Comparison of ENCODE assay signal across 11 mouse cellular contexts in genomic region chr7:101772687-101773086, GRCm38 (mm10). TPM values are rescaled to one million over a fixed set of nuclear protein-coding genes. Genes with fewer than 3 reads are reported as not detected.
A peak's percentile ranks its signal among the peaks of the same experiment; 100 is the strongest.
DNase-seq lines count a peak whose midpoint lies in the region; ATAC-seq lines count a peak whose summit lies in the region.
"Had no signal": no experiment of that assay in that cellular context is flagged by ENCODE, and none has a peak within 500 bp of the region (broad histone marks: within the 10 kb centered on the region; RNA-seq: fewer than 3 reads in every experiment).

No protein-coding gene starts in this region.

- H3K4me2 ChIP-seq in embryonic facial prominence, embryonic 14.5 days (ENCODE audit: low read depth, low read length): no peak overlapping the region
- H3K4me2 ChIP-seq in heart, embryonic 12.5 days: no peak overlapping the region
- H3K4me2 ChIP-seq: embryonic facial prominence, embryonic 13.5 days; liver, embryonic 13.5 days had no signal

- intact Hi-C loops in left cerebral cortex, postnatal 10 days (cut with DNase I): no loop called here

- no peak overlapping the region for H3K4me3 ChIP-seq in embryonic facial prominence, embryonic 14.5 days (ENCODE audit: low read depth, low read length)
- no peak overlapping the region for H3K4me3 ChIP-seq in heart, embryonic 12.5 days
- H3K4me3 ChIP-seq: embryonic facial prominence, embryonic 13.5 days; liver, embryonic 13.5 days had no signal

- ATAC-seq in embryonic facial prominence, embryonic 14.5 days (ENCODE audit: low read depth): peak; percentile 74
- no peak for ATAC-seq in heart, embryonic 12.5 days (ENCODE audit: insufficient number of reproducible peaks, low FRiP score)
- no peak for ATAC-seq in megakaryocyte, adult 5-6 weeks (ENCODE audit: poor library complexity, severe bottlenecking)

- H3K9ac ChIP-seq in embryonic facial prominence, embryonic 14.5 days (ENCODE audit: low read depth, low read length): no peak overlapping the region
- no peak overlapping the region for H3K9ac ChIP-seq in heart, embryonic 12.5 days
- H3K9ac ChIP-seq: embryonic facial prominence, embryonic 13.5 days; liver, embryonic 13.5 days had no signal

- H3K4me1 ChIP-seq in embryonic facial prominence, embryonic 14.5 days (ENCODE audit: control insufficient read depth, insufficient read depth, low read length): peaks cover 14% of the 10 kb centered on the region
- peaks cover 23% of the 10 kb centered on the region for H3K4me1 ChIP-seq in heart, embryonic 12.5 days (replicated peaks)
- H3K4me1 ChIP-seq: liver, embryonic 13.5 days had no signal

- WGBS in embryonic facial prominence, embryonic 14.5 days: 34% methylated on average over 8 of the region's 8 CpGs
- WGBS in heart, embryonic 12.5 days: 65% methylated on average over 8 of the region's 8 CpGs

- H3K36me3 ChIP-seq in embryonic facial prominence, embryonic 14.5 days (ENCODE audit: control insufficient read depth, insufficient read depth, low read length): peaks cover 11% of the 10 kb centered on the region; the same call in 1 of the 2 replicates
- peaks cover 6% of the 10 kb centered on the region; the same call in 1 of the 2 replicates for H3K36me3 ChIP-seq in heart, embryonic 12.5 days
- H3K36me3 ChIP-seq: liver, embryonic 13.5 days had no signal

- no peaks in the 10 kb centered on the region for H3K27me3 ChIP-seq in embryonic facial prominence, embryonic 14.5 days (replicated peaks; ENCODE audit: control insufficient read depth, insufficient read depth, low read length)
- no peaks in the 10 kb centered on the region for H3K27me3 ChIP-seq in heart, embryonic 12.5 days (replicated peaks)
- H3K27me3 ChIP-seq: embryonic facial prominence, embryonic 13.5 days; liver, embryonic 13.5 days had no signal

- no peaks in the 10 kb centered on the region for H3K9me3 ChIP-seq in embryonic facial prominence, embryonic 14.5 days (ENCODE audit: control insufficient read depth, low read length)
- H3K9me3 ChIP-seq in heart, embryonic 12.5 days (replicated peaks): no peaks in the 10 kb centered on the region
- H3K9me3 ChIP-seq: embryonic facial prominence, embryonic 13.5 days; liver, embryonic 13.5 days had no signal

- DNase-seq in left cerebral cortex, postnatal 10 days (ENCODE audit: extremely low spot score in 1 of 2, low spot score in 2 of 2): peak; percentile 22 to 37
- DNase-seq in left cerebral cortex, adult 18-20 months (ENCODE audit: low spot score in 2 of 2): no peak
- DNase-seq in embryonic facial prominence, embryonic 14.5 days (ENCODE audit: low spot score): peak; percentile 77
- DNase-seq in layer of hippocampus, adult 9-11 months: peak; percentile 53
- peak; percentile 90 for DNase-seq in retina, postnatal 1 day
- DNase-seq: heart, postnatal 10 days; liver, embryonic 13.5 days; spleen, adult 18-20 months had no signal

- H3K27ac ChIP-seq in embryonic facial prominence, embryonic 14.5 days (replicated peaks; ENCODE audit: low read depth, low read length): no peak overlapping the region
- no peak overlapping the region for H3K27ac ChIP-seq in heart, embryonic 12.5 days (ENCODE audit: poor library complexity, severe bottlenecking)
- H3K27ac ChIP-seq: embryonic facial prominence, embryonic 13.5 days; liver, embryonic 13.5 days had no signal

RNA-seq across cellular contexts. Expression of gene Phox2a, which starts 45.4 kb away (rescaled TPM):
- not detected for total RNA-seq in left cerebral cortex, postnatal 10 days (2021)
- total RNA-seq in left cerebral cortex, adult 18-20 months (2021): under 1 TPM; 0.51 to 0.68 TPM
- 1.5 and 1.7 TPM in 2 replicates for polyA plus RNA-seq in embryonic facial prominence, embryonic 14.5 days (2014; fragmentation: Nextera tagmentation; extraction: Ambion mirVana)
- 0.10 TPM in 1 of 2 replicates, not detected in the other for polyA plus RNA-seq in heart, embryonic 12.5 days (2016; fragmentation: Nextera tagmentation; extraction: Ambion mirVana)
- total RNA-seq in megakaryocyte, adult 5-6 weeks (2015): not detected in 2 replicates
- total RNA-seq in megakaryocyte, adult 5-6 weeks (2017): not detected in 2 replicates
- polyA plus RNA-seq: embryonic facial prominence, embryonic 13.5 days; liver, embryonic 13.5 days had no signal

Comparison
In these comparisons a context has a peak if more than half of its experiments do, and no peak if none do; other contexts are left out.
1. DNase-seq: peak in left cerebral cortex, postnatal 10 days (2 of 2), embryonic facial prominence, embryonic 14.5 days (single experiment), layer of hippocampus, adult 9-11 months (single experiment) and retina, postnatal 1 day (single experiment); none in left cerebral cortex, adult 18-20 months (0 of 2).